Mouse (Mus musculus): ENCODE results near the gene Celf2.

DNA sequence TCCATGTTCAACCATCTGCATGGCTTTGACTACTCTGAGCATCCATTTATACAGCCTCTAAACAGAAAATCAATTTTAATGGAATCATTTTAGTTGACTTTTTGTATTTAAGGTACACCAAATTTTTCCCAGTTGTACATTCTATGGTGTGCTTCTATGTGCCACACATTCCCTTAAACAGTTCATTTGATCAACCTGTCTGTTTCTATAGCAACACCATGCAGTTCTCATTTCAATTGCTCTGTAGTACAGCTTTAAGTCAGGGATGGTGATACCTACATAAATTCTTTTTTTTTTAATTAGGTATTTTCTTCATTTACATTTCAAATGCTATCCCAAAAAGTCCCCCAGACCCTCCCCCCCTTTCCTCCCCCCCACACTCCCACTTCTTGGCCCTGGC lies 831.9 kb downstream of the Celf2 start:
- no peak for TF ChIP-seq CTCF (IDR thresholded peaks at IDR 0.05; ENCODE audit: extremely low read depth, insufficient read length, insufficient replicate concordance, low read depth, low read length)
- TF ChIP-seq POLR2A (IDR thresholded peaks at IDR 0.05; ENCODE audit: low read depth, low read length), result no peak
